Mouse (Mus musculus) E14TG2a.4 (cell line): Measurements from ENCODE around the gene Stxbp6.

Experiments used
- CTCF ChIP-seq: conservative IDR thresholded peaks from 2 replicates; pipeline ENCODE4 v1.5.1; 2014; ENCODE audit warnings: low read length
- POU5F1 ChIP-seq: IDR thresholded peaks from 2 replicates; pipeline ENCODE4 v1.6.1; 2014; ENCODE audit warnings: low read length, borderline replicate concordance

DNA sequence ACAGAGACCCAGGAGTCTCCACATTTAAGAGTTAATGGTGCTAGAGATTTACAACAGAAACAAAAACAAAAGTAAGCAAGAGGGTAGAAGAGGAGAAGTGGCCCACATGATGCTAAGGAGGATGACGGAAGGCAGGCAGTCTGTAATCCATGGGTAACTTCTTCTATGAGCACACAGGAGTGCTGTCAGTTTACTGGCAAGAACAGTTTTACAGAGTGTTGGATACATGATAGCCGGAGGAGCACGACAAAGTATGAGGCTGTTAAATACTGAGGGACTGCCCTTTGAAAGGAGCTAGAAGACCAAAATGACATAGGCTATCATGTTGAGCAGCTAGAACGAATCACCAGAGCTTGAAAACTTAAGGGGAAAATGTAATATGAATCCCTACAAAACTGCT, 81.7 kb downstream of the Stxbp6 start:
- no peak for TF ChIP-seq CTCF
- TF ChIP-seq POU5F1, result no peak
